Mouse (Mus musculus) kidney, adult 2 months (tissue): Measurements from ENCODE around the gene Rbm15b. TPM values are rescaled to one million over a fixed set of nuclear protein-coding genes. Genes with fewer than 3 reads are reported as not detected.

Source experiments
- DNase-seq: peaks from one replicate; pipeline ENCODE4 v3.0.0; 2021
- H3K27ac ChIP-seq: fragments of 200-500 bp; 2 replicates; pipeline ENCODE4 v1.5.1; 2012; ENCODE audit warnings: low read depth, low read length, control low read depth, inconsistent platforms; ENCODE audit not compliant: insufficient read depth
- H3K27me3 ChIP-seq: fragments of 200-500 bp; replicated peaks from 2 replicates; pipeline ENCODE4 v1.6.1; 2012; ENCODE audit warnings: mild to moderate bottlenecking, moderate library complexity, low read length, inconsistent platforms; ENCODE audit not compliant: control insufficient read depth, insufficient read depth
- H3K36me3 ChIP-seq: fragments of 200-500 bp; 2 replicates; pipeline ENCODE4 v1.6.1; 2012; ENCODE audit warnings: mild to moderate bottlenecking, moderate library complexity, low read length, inconsistent platforms; ENCODE audit not compliant: control insufficient read depth, insufficient read depth
- H3K4me1 ChIP-seq: fragments of 200-500 bp; 2 replicates; pipeline ENCODE4 v1.6.1; 2011; ENCODE audit warnings: low read length; ENCODE audit not compliant: control insufficient read depth, insufficient read depth
- H3K4me3 ChIP-seq: fragments of 200-500 bp; 2 replicates; pipeline ENCODE4 v1.5.1; 2011; ENCODE audit warnings: mild to moderate bottlenecking, low read depth, low read length, control low read depth; ENCODE audit not compliant: insufficient read depth
- CTCF ChIP-seq: fragments of 200-500 bp; conservative IDR thresholded peaks from 2 replicates; pipeline ENCODE4 v1.5.1; 2011; ENCODE audit warnings: low read depth, mild to moderate bottlenecking, control low read depth, low read length, moderate library complexity, mixed read lengths; ENCODE audit not compliant: insufficient read depth, insufficient read length
- POLR2A ChIP-seq: fragments of 200-500 bp; IDR thresholded peaks from one replicate; pipeline ENCODE4 v1.6.1; 2011; ENCODE audit warnings: low read depth, low read length, control low read depth
- WGBS: fragments of 180-500 bp; shearing (Covaris S2); methylation state at CpG from one replicate; pipeline ENCODE4 v1.1.7; 2018; 5-methylcytosine and 5-hydroxymethylcytosine counted together
- polyA plus RNA-seq: library from polyadenylated mRNA; depleted of rRNA; stranded (reverse); fragments of >200 nt; gene quantifications from 2 replicates; pipeline ENCODE4 v1.2.3, GENCODE M21; 2012; rRNA removed

The Rbm15b gene
- polyA plus RNA-seq = 6.6 and 6.8 TPM in 2 replicates

- Histone ChIP-seq H3K4me3 (peak within 1 kb of the TSS; percentile 91), H3K4me1 (0 out of 2 replicates have a peak, but pooled peaks cover 8% of the 10 kb centered on the region), H3K36me3 (peaks cover 2% of the 10 kb centered on the region; the same call in 1 of the 2 replicates), H3K27ac (peak within 1 kb of the TSS; percentile 69), H3K27me3 (no peaks in the 10 kb centered on the region)
- peak; percentile 99 for DNase-seq
- 2% methylated on average over 76 of the region's 101 CpGs for WGBS
- TF ChIP-seq CTCF = peak; percentile 70
- TF ChIP-seq POLR2A = no peak
These were observed at the start of gene Rbm15b for GRCm38 (mm10) chr9:106886828-106887702. Rbm15b (minus strand) TSS chr9:106887428.

- Histone ChIP-seq H3K36me3 (no peaks in the 10 kb centered on the region), H3K4me3 (no peak overlapping the region), H3K4me1 (no peaks in the 10 kb centered on the region), H3K27me3 (no peaks in the 10 kb centered on the region), H3K27ac (no peak overlapping the region)
- 75% methylated on average over 1 of the region's 1 CpGs for WGBS
- DNase-seq = no peak
- no peak for TF ChIP-seq CTCF
- no peak for TF ChIP-seq POLR2A
These were observed 47.8 kb upstream of the Rbm15b start for GRCm38 (mm10) chr9:106934998-106935397.

GRCm38 (mm10) chr9:106914878-106915277, 27.6 kb upstream of the Rbm15b start:
- H3K27ac ChIP-seq = no peak overlapping the region
- DNase-seq = no peak
- no peak overlapping the region for H3K4me3 ChIP-seq
- no peaks in the 10 kb centered on the region for H3K36me3 ChIP-seq
- no peaks in the 10 kb centered on the region for H3K27me3 ChIP-seq
- H3K4me1 ChIP-seq = no peaks in the 10 kb centered on the region
- TF ChIP-seq CTCF (no peak), POLR2A (no peak)
- 87% methylated on average over 6 of the region's 6 CpGs for WGBS

GRCm38 (mm10) chr9:106913759-106914158, 26.5 kb upstream of the Rbm15b start:
- 3% methylated on average over 1 of the region's 1 CpGs for WGBS
- Histone ChIP-seq H3K36me3 (no peaks in the 10 kb centered on the region), H3K27me3 (no peaks in the 10 kb centered on the region), H3K4me3 (no peak overlapping the region), H3K4me1 (no peaks in the 10 kb centered on the region), H3K27ac (no peak overlapping the region)
- TF ChIP-seq CTCF (no peak), POLR2A (no peak)
- peak; percentile 38 for DNase-seq

DNA sequence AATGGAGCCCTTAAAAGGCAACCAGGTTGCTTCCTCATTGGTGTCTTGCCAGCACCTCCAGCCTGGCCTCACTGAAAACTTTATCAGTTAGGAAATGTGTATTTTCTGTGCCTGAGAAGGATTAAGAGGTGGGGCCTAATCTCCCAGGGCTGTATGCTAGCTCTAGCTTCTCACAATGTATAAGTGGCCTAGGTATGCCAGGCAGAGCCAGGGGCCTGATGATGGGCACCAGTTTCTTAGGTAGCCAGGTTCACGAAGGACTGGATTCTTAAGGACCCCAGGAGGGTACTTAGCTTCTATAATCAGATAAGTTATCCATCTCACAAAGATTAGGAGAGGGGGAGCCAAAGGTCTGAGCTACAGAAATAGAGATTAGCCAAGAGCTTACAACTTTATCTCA, 24.4 kb upstream of the Rbm15b start:
- TF ChIP-seq CTCF (no peak), POLR2A (no peak)
- Histone ChIP-seq H3K4me1 (no peaks in the 10 kb centered on the region), H3K4me3 (no peak overlapping the region), H3K27me3 (no peaks in the 10 kb centered on the region), H3K27ac (no peak overlapping the region), H3K36me3 (no peaks in the 10 kb centered on the region)
- WGBS = 89% methylated on average over 1 of the region's 1 CpGs
- no peak for DNase-seq

DNA sequence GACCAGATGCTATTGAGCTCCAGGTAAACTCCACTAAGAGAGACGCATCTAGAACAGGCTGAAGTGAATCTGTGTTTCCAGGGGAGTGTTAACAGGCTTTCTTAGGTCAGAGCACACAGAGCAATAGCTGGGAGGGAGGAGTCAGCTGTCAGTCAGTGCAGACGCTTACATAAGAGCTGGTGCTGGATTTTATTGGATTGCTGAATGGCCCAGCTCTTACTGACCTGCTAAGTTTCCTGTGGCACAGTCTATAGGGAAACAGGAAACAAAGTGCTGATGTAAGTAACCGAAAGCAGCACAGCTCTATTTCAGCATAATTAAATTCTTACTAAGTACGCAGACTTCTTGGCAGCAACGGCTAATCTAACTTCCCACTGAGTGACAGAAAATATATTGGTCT, 21.5 kb upstream of the Rbm15b start:
- no peak for DNase-seq

GRCm38 (mm10) chr9:106908174-106908573, 20.9 kb upstream of the Rbm15b start:
- 91% methylated on average over 3 of the region's 3 CpGs for WGBS
- no peak for DNase-seq
- TF ChIP-seq POLR2A = no peak
- TF ChIP-seq CTCF = no peak

More for the DNA sequence above, 21.5 kb upstream of the Rbm15b start:
- Histone ChIP-seq H3K27me3 (no peaks in the 10 kb centered on the region; the same call in 1 of the 2 replicates), H3K4me1 (no peaks in the 10 kb centered on the region), H3K36me3 (no peaks in the 10 kb centered on the region), H3K4me3 (no peak overlapping the region), H3K27ac (no peak overlapping the region)
- no peak for TF ChIP-seq POLR2A
- TF ChIP-seq CTCF = no peak
- 30% methylated on average over 5 of the region's 5 CpGs for WGBS

More at GRCm38 (mm10) chr9:106908174-106908573, 20.9 kb upstream of the Rbm15b start:
- no peaks in the 10 kb centered on the region for H3K4me1 ChIP-seq
- H3K4me3 ChIP-seq = no peak overlapping the region
- no peaks in the 10 kb centered on the region; the same call in 1 of the 2 replicates for H3K27me3 ChIP-seq
- no peaks in the 10 kb centered on the region for H3K36me3 ChIP-seq
- H3K27ac ChIP-seq = no peak overlapping the region
